Mouse (Mus musculus): ENCODE measurements around the gene Ctnnbl1. TPM values are rescaled to one million over a fixed set of nuclear protein-coding genes. Genes with fewer than 3 reads are reported as not detected.

Gene Ctnnbl1
- polyA plus RNA-seq, 1 experiment: 28.3 TPM

DNA sequence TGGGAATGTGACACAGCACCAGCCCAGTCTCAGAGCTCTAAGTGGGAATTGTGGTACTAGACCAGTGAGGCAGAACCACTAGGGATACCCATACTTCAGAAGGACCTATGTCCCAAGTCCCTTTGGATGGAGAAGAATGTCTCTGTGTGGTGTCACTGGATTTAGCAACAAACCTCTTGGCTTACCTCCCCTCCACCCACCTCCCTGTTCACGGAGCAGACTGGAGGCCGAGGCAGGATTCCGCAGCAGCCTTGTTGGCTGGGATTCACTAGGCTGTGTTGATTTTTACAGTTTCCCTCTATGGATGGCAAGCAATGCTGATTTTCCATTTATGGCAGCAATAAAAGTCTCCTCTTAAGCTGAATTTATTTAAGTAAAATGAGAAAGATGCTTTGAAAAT lies 189.7 kb downstream of the Ctnnbl1 start:
- no peak for DNase-seq (ENCODE audit: low read depth in 1 of 2, low spot score in 2 of 2)
- 84% methylated on average over 3 of the region's 3 CpGs for WGBS
- H3K4me1 ChIP-seq (ENCODE audit: control insufficient read depth, insufficient read depth, insufficient read length): no peaks in the 10 kb centered on the region
- TF ChIP-seq CTCF (IDR thresholded peaks at IDR 0.05; ENCODE audit: extremely low read depth, insufficient read depth, insufficient read length, insufficient replicate concordance) (no peak), POLR2A (IDR thresholded peaks at IDR 0.05; ENCODE audit: low read depth, low read length) (no peak)
- no peak overlapping the region for H3K4me3 ChIP-seq (ENCODE audit: extremely low read depth, insufficient read depth, insufficient read length)
- no peak overlapping the region for H3K27ac ChIP-seq (ENCODE audit: insufficient read depth, low read length)
- no peaks in the 10 kb centered on the region for H3K27me3 ChIP-seq (ENCODE audit: control insufficient read depth, insufficient read depth, low read length)
- H3K36me3 ChIP-seq (ENCODE audit: control insufficient read depth, insufficient read depth, low read length): no peaks in the 10 kb centered on the region

DNA sequence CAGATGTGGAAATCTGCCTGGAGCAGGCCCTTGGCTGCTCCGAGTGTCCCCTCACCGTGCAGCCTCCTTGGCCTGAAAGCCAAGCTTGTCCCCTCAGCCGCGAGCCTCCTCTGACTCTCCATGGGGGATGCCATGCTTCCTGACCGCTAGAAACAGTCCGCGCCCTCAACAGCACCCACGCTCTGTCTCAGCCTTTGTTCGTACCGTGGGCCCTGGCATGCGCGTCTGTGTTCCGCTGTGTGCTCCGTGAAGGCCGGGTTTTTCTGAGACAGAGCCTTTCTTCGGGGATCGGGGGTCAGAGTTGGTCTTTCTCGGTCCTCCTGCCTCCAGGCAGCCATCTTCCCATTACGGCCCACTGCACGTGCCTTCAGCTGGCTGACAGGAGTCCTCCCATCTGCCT lies 190.2 kb downstream of the Ctnnbl1 start:
- DNase-seq (ENCODE audit: low read depth in 1 of 2, low spot score in 2 of 2): no peak
- 72% methylated on average over 20 of the region's 20 CpGs for WGBS
- no peak overlapping the region for H3K4me3 ChIP-seq (ENCODE audit: extremely low read depth, insufficient read depth, insufficient read length)

GRCm38 (mm10) chr2:157927815-157928214 lies 190.6 kb downstream of the Ctnnbl1 start:
- no peak for DNase-seq (ENCODE audit: low read depth in 1 of 2, low spot score in 2 of 2)
- Histone ChIP-seq H3K27ac (ENCODE audit: insufficient read depth, low read length) (no peak overlapping the region), H3K4me3 (ENCODE audit: extremely low read depth, insufficient read depth, insufficient read length) (no peak overlapping the region), H3K36me3 (ENCODE audit: control insufficient read depth, insufficient read depth, low read length) (no peaks in the 10 kb centered on the region), H3K4me1 (ENCODE audit: control insufficient read depth, insufficient read depth, insufficient read length) (no peaks in the 10 kb centered on the region), H3K27me3 (ENCODE audit: control insufficient read depth, insufficient read depth, low read length) (no peaks in the 10 kb centered on the region)
- WGBS: 34% methylated on average over 2 of the region's 2 CpGs
- TF ChIP-seq POLR2A (IDR thresholded peaks at IDR 0.05; ENCODE audit: low read depth, low read length) (no peak), CTCF (IDR thresholded peaks at IDR 0.05; ENCODE audit: extremely low read depth, insufficient read depth, insufficient read length, insufficient replicate concordance) (no peak)

More for the DNA sequence above, 190.2 kb downstream of the Ctnnbl1 start:
- Histone ChIP-seq H3K36me3 (ENCODE audit: control insufficient read depth, insufficient read depth, low read length) (no peaks in the 10 kb centered on the region), H3K27ac (ENCODE audit: insufficient read depth, low read length) (no peak overlapping the region), H3K4me1 (ENCODE audit: control insufficient read depth, insufficient read depth, insufficient read length) (no peaks in the 10 kb centered on the region), H3K27me3 (ENCODE audit: control insufficient read depth, insufficient read depth, low read length) (no peaks in the 10 kb centered on the region)
- TF ChIP-seq POLR2A (IDR thresholded peaks at IDR 0.05; ENCODE audit: low read depth, low read length): no peak
- no peak for TF ChIP-seq CTCF (IDR thresholded peaks at IDR 0.05; ENCODE audit: extremely low read depth, insufficient read depth, insufficient read length, insufficient replicate concordance)

- TF ChIP-seq CTCF (IDR thresholded peaks at IDR 0.05; ENCODE audit: extremely low read depth, insufficient read depth, insufficient read length, insufficient replicate concordance) (no peak), POLR2A (IDR thresholded peaks at IDR 0.05; ENCODE audit: low read depth, low read length) (no peak)
- whole genome bisulfite sequencing: 74% methylated on average over 4 of the region's 4 CpGs
- DNase-seq (ENCODE audit: low read depth in 1 of 2, low spot score in 2 of 2): no peak
- H3K36me3 ChIP-seq (ENCODE audit: control insufficient read depth, insufficient read depth, low read length): no peaks in the 10 kb centered on the region
- H3K4me3 ChIP-seq (ENCODE audit: extremely low read depth, insufficient read depth, insufficient read length): no peak overlapping the region
- no peak overlapping the region for H3K27ac ChIP-seq (ENCODE audit: insufficient read depth, low read length)
- no peaks in the 10 kb centered on the region for H3K4me1 ChIP-seq (ENCODE audit: control insufficient read depth, insufficient read depth, insufficient read length)
- H3K27me3 ChIP-seq (ENCODE audit: control insufficient read depth, insufficient read depth, low read length): no peaks in the 10 kb centered on the region
These were observed 195.5 kb downstream of the Ctnnbl1 start for GRCm38 (mm10) chr2:157932655-157933054.

GRCm38 (mm10) chr2:157935444-157936171 lies 198.4 kb downstream of the Ctnnbl1 start:
- no peak for DNase-seq (ENCODE audit: low read depth in 1 of 2, low spot score in 2 of 2)

DNA sequence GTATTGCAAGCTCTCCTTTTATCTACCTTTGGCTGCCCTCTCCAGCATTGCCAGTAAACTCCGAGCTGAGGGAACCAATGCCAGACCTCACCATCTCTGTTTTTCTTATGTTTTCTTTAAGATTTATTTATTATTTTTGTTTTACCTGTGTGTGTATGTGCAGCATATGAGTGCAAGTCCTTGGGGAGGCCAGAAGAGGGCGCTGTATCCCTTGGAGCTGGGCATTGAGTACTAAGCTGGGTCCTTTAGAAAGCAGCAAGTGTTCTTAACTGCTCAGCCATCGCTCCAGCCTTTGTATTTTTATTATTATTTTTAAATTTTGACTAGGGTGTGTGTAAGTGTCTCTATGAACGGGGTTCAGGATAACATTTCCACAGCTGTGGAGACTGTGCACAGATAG lies 199.5 kb downstream of the Ctnnbl1 start:
- no peak for DNase-seq (ENCODE audit: low read depth in 1 of 2, low spot score in 2 of 2)
- Histone ChIP-seq H3K4me1 (ENCODE audit: control insufficient read depth, insufficient read depth, insufficient read length) (no peaks in the 10 kb centered on the region), H3K36me3 (ENCODE audit: control insufficient read depth, insufficient read depth, low read length) (no peaks in the 10 kb centered on the region), H3K27me3 (ENCODE audit: control insufficient read depth, insufficient read depth, low read length) (peaks cover 5% of the 10 kb centered on the region; the same call in 1 of the 2 replicates), H3K27ac (ENCODE audit: insufficient read depth, low read length) (no peak overlapping the region), H3K4me3 (ENCODE audit: extremely low read depth, insufficient read depth, insufficient read length) (no peak overlapping the region)
- no peak for TF ChIP-seq CTCF (IDR thresholded peaks at IDR 0.05; ENCODE audit: extremely low read depth, insufficient read depth, insufficient read length, insufficient replicate concordance)
- 82% methylated on average over 4 of the region's 4 CpGs for WGBS

More at GRCm38 (mm10) chr2:157935444-157936171, 198.4 kb downstream of the Ctnnbl1 start:
- Histone ChIP-seq H3K4me1 (ENCODE audit: control insufficient read depth, insufficient read depth, insufficient read length) (no peaks in the 10 kb centered on the region), H3K27ac (ENCODE audit: insufficient read depth, low read length) (no peak overlapping the region), H3K4me3 (ENCODE audit: extremely low read depth, insufficient read depth, insufficient read length) (no peak overlapping the region), H3K27me3 (ENCODE audit: control insufficient read depth, insufficient read depth, low read length) (peaks cover 2% of the 10 kb centered on the region; the same call in 1 of the 2 replicates), H3K36me3 (ENCODE audit: control insufficient read depth, insufficient read depth, low read length) (no peaks in the 10 kb centered on the region)
- TF ChIP-seq POLR2A (IDR thresholded peaks at IDR 0.05; ENCODE audit: low read depth, low read length) (no peak), CTCF (IDR thresholded peaks at IDR 0.05; ENCODE audit: extremely low read depth, insufficient read depth, insufficient read length, insufficient replicate concordance) (no peak)
- 65% methylated on average over 11 of the region's 11 CpGs for WGBS

DNA sequence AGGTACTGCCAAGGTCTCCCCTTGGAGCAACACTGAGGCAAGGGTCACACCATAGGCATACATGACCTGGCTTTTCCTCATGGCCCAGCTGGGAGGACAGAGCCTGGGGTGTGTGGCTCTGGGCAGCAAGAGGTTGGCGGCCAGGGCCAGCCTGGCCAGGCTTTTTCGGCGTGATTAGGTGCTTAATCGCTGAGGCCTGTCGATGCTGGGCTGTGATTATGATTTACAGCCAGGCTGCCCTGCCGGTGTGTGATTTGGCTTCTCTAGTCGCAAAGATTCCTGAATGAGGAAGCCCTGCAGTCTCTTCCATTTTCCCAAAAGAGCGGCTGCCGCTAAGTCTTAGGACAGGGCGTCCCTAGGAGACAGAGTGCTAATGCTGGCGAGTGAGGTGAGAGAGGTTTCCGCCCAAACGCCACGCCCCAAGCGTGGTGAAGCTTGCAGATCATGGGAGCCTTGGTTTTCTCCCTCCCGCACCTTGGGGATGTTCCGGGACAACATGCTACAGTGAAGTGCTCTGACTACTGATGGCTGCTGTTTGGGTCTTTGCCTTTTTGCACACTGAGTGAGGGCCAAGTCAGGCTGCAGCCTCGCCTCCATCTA lies 203.5 kb downstream of the Ctnnbl1 start:
- H3K4me1 ChIP-seq (ENCODE audit: control insufficient read depth, insufficient read depth, insufficient read length): peaks cover 5% of the 10 kb centered on the region; the same call in 1 of the 2 replicates
- peaks cover 17% of the 10 kb centered on the region for H3K27me3 ChIP-seq (ENCODE audit: control insufficient read depth, insufficient read depth, low read length)
- TF ChIP-seq CTCF (IDR thresholded peaks at IDR 0.05; ENCODE audit: extremely low read depth, insufficient read depth, insufficient read length, insufficient replicate concordance) (no peak), POLR2A (IDR thresholded peaks at IDR 0.05; ENCODE audit: low read depth, low read length) (no peak)
- no peak for DNase-seq (ENCODE audit: low read depth in 1 of 2, low spot score in 2 of 2)
- H3K27ac ChIP-seq (ENCODE audit: insufficient read depth, low read length): no peak overlapping the region
- H3K36me3 ChIP-seq (ENCODE audit: control insufficient read depth, insufficient read depth, low read length): no peaks in the 10 kb centered on the region
- 7% methylated on average over 18 of the region's 18 CpGs for WGBS
- no peak overlapping the region for H3K4me3 ChIP-seq (ENCODE audit: extremely low read depth, insufficient read depth, insufficient read length)

Other genes starting within 250 kb of the Ctnnbl1 start
- 2.7 and 3.5 TPM in 2 replicates for gene Nnat, start 177.3 kb upstream of the Ctnnbl1 start, polyA plus RNA-seq (2012; rRNA removed)
- gene Blcap, start 166.1 kb upstream of the Ctnnbl1 start, polyA plus RNA-seq (2012; rRNA removed): 17.1 and 18.7 TPM in 2 replicates
- gene Vstm2l, start 177.3 kb downstream of the Ctnnbl1 start, polyA plus RNA-seq (2012; rRNA removed): not detected in 2 replicates